Mouse (Mus musculus) MEL (cell line): ENCODE results near the gene Nell2.

Source experiments
- BHLHE40 ChIP-seq: IDR thresholded peaks from 2 replicates; pipeline ENCODE4 v1.6.1; 2012; ENCODE audit warnings: low read depth, mild to moderate bottlenecking, inconsistent platforms, low read length, improper control_type of control experiment, borderline replicate concordance
- CTCF ChIP-seq, 3 experiments: IDR thresholded peaks in 2 of 3; conservative IDR thresholded peaks in 1 of 3; 2 replicates each; pipeline ENCODE4 v1.5.1; 2011 to 2012; ENCODE audit warnings: low read length in 3 of 3, low read depth in 2 of 3, mild to moderate bottlenecking in 2 of 3, improper control_type of control experiment in 1 of 3, inconsistent platforms in 1 of 3, mixed read lengths in 1 of 3, moderate library complexity in 1 of 3; ENCODE audit not compliant: control insufficient read depth in 1 of 3, insufficient read depth in 1 of 3, poor library complexity in 1 of 3, severe bottlenecking in 1 of 3
- HCFC1 ChIP-seq: IDR thresholded peaks from 2 replicates; pipeline ENCODE4 v1.6.1; 2012; ENCODE audit warnings: low read depth, mild to moderate bottlenecking, inconsistent platforms, low read length, improper control_type of control experiment, moderate library complexity
- JUND ChIP-seq: IDR thresholded peaks from 2 replicates; pipeline ENCODE4 v1.6.1; 2011; ENCODE audit warnings: low read depth, mild to moderate bottlenecking, improper control_type of control experiment, low read length
- MAFK ChIP-seq: IDR thresholded peaks from 2 replicates; pipeline ENCODE4 v1.6.1; 2011; ENCODE audit warnings: low read depth, mild to moderate bottlenecking, low read length, improper control_type of control experiment, borderline replicate concordance
- MEF2A ChIP-seq: IDR thresholded peaks from 2 replicates; pipeline ENCODE4 v1.6.1; 2014; ENCODE audit warnings: low read depth, mild to moderate bottlenecking, inconsistent platforms, low read length, improper control_type of control experiment; ENCODE audit not compliant: poor library complexity, insufficient replicate concordance, severe bottlenecking; ENCODE audit errors: extremely low read depth
- POLR2A ChIP-seq, 2 experiments: IDR thresholded peaks; 2 replicates each; pipeline ENCODE4 v1.6.1; 2011 to 2012; ENCODE audit warnings: low read length in 2 of 2, mild to moderate bottlenecking in 2 of 2, control low read depth in 1 of 2, improper control_type of control experiment in 1 of 2, low read depth in 1 of 2, moderate library complexity in 1 of 2; ENCODE audit not compliant: control insufficient read depth in 1 of 2, insufficient read depth in 1 of 2, poor library complexity in 1 of 2
- ZC3H11A ChIP-seq: IDR thresholded peaks from 2 replicates; pipeline ENCODE4 v1.6.1; 2012; ENCODE audit warnings: low read depth, mild to moderate bottlenecking, inconsistent platforms, low read length, improper control_type of control experiment
- ZMIZ1 ChIP-seq: IDR thresholded peaks from 2 replicates; pipeline ENCODE4 v1.6.1; 2012; ENCODE audit warnings: low read depth, mild to moderate bottlenecking, inconsistent platforms, low read length, improper control_type of control experiment, moderate library complexity

DNA sequence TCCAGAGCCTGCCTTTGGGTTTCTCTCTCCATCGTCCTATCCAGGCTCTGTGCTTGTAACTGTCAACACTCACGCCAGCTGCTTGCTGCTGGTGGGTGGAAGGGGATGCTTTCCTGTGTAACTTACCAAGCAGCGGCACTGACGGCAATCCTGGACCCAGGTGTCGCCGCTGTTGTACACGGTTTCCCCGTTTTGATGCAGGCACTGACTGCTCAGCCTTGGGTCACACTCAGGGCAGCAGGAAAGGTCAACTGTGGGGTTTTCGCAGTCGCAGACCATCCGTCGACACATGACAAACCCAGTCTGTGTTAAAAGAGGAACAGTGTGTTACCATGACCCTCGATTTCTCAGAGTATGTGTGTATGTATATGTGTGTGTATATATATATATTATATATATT lies 297.2 kb downstream of the Nell2 start:
- TF ChIP-seq POLR2A (IDR thresholded peaks at IDR 0.05; ENCODE audit: control insufficient read depth in 1 of 2, insufficient read depth in 1 of 2, low read depth in 1 of 2, low read length in 2 of 2, poor library complexity in 1 of 2) (no peak), CTCF (IDR thresholded peaks at IDR 0.05 in 2 of 3, conservative IDR thresholded peaks at IDR 0.05 in 1 of 3; ENCODE audit: control insufficient read depth in 1 of 3, insufficient read depth in 1 of 3, low read depth in 2 of 3, low read length in 3 of 3, poor library complexity in 1 of 3, severe bottlenecking in 1 of 3) (no peak), JUND (no peak), ZC3H11A (no peak), BHLHE40 (no peak), MAFK (no peak), MEF2A (no peak), HCFC1 (no peak), ZMIZ1 (no peak)
